Mouse (Mus musculus): Measurements from ENCODE around the gene Slc27a5. TPM values are rescaled to one million over a fixed set of nuclear protein-coding genes. Genes with fewer than 3 reads are reported as not detected.

Gene Slc27a5
- total RNA-seq, 2 experiments from 2014 or later = 0.44 TPM; not detected in 1

DNA sequence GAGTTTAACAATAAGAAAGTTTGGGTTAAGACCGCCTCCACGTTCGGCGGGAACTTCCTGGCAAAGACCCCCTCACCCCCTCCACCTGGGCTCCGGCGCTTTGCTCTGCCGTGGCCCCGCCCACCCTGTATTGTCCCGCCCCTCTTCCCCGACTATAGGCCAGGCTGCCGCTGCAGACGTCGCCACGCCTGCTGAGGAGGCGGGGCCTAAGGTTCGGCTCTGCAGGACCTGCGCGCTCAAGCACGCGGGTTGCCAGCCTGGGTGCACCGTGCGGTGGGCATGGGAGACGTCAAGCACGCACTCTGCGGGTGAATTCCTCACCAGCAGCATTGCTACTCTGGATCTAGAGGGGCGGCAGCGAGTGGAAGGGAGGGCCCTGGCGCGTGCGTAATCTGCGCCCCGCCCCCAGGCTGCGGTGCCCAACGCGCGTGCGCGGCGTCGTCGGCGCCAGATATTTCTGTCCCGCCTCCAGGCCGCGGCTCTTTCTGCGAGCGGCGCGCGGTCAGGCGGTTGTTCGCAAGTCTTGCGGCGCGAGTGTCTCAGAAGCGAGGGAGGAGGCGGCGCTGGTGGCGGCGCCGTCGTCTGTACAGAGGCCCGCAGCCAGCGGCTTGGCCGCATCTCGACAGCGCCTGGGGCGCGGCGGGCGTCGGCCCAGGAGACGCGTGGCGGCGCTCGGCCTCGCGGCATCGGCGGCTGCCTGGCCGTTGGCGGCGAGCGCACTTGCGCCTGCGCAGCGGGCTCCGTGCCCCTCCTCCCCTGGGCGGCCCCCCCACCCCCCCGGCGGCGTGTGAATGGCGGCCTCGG lies 26.1 kb upstream of the Slc27a5 start:
- no peak; the same call in 1 of the 2 replicates for TF ChIP-seq CTCF (IDR thresholded peaks at IDR 0.05)
- Histone ChIP-seq H3K4me3 (peak overlapping the region; percentile 77), H3K27ac (peak overlapping the region; percentile 99)
- DNase-seq (ENCODE audit: extremely low spot score in 1 of 2, low spot score in 2 of 2) = peak; percentile 94 to 96
- intact Hi-C loops (cut with DNase I) = loop anchor here (1.0 to 5.0 kb wide), 4 partner anchors 10 to 47 kb away; partner anchors contain the start of genes Chmp2a, Ube2m and Zfp446

DNA sequence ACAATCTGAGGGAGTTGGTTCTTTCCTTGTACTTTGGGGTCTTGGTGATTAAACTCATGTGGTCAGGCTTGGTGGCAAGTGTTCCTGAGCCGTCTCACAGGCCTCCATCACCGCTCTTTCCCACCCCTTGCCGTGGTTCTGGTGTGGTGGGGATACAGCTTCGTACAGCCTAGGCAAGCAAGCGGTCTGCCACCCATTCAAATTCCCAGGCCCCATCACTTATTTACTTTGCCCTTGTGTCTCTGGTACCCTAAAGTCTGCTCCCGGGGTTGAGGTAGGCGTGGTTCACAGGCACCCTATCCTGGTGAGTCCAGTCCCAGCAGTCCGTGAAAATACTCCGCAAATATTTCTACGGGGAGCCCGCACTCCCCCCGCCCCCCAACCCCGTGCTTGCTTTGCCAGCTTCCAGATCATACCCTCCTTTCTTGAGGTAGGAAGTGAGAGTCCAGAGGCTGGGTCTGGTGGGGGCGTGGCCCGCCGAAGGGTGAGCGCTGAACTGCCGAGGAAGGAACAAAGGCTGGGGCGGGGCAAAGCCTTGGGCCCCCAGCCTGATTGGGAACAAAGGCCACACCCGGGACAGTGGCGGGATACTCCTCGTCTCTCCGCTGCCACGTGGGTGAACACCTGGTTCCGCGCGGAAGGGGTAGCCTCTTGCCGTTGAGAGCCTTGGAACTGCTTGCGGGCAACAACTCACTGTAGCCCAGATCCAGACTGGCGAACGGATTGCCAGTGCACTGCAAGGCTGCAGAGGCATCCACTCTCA lies 25.0 kb upstream of the Slc27a5 start:
- Histone ChIP-seq H3K4me3 (peak overlapping the region; percentile 77), H3K27ac (no peak overlapping the region)
- TF ChIP-seq CTCF (IDR thresholded peaks at IDR 0.05) = no peak
- DNase-seq (ENCODE audit: extremely low spot score in 1 of 2, low spot score in 2 of 2) = peak in 1 of 2 experiments; percentile 32
- intact Hi-C loops (cut with DNase I) = loop anchor here (5.0 kb wide), 1 partner anchor 46 kb away; the partner anchor contains the start of gene Zfp446

DNA sequence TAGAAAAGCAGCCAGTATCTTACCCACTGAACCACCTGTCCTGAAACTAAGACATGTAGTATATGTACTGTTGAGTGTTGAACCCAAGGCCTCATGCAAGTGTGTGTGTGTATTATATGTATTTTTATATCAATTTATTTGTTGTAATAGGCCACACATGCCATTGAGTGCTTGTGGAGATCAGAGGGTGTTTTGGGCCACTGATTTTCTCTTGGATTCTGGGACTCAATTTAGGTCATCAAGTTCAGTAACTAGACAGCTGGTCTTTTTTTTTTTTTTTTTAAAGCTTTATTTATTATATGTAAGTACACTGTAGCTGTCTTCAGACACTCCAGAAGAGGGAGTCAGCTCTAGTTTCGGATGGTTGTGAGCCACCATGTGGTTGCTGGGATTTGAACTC lies 17.2 kb upstream of the Slc27a5 start:
- H3K4me3 ChIP-seq = no peak overlapping the region
- no peak for DNase-seq (ENCODE audit: extremely low spot score in 1 of 2, low spot score in 2 of 2)
- intact Hi-C loops (cut with DNase I) = no loop called here
- no peak for TF ChIP-seq CTCF (IDR thresholded peaks at IDR 0.05)
- no peak overlapping the region for H3K27ac ChIP-seq

DNA sequence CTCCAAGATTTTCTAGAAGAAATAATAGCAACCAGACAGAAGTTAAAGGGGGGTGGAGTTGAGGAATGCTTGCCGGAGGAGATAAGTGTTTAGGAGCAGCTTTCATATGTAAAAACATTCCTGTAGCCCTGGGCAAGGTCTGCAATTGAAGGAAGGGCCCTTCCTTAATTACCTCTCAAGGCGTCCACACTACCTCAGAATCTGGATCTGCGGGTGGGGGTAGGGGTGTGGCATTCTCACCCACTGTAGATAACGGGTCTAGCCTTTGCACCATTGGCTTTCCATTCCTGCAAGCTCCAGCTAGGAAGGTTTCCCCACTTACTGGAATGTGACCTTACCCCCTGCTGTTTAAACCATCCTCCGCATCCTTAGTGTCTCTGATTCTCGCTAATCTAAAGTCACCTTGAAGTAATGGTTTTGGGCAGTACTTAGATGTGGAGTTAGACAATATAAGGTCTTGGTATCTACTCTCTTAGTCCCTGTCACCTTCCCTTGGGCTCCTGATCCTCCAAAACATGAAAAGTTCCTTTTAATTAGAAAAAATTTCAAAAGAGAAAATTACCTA lies 16.4 kb upstream of the Slc27a5 start:
- Histone ChIP-seq H3K27ac (no peak overlapping the region), H3K4me3 (no peak overlapping the region)
- no peak for DNase-seq (ENCODE audit: extremely low spot score in 1 of 2, low spot score in 2 of 2)
- TF ChIP-seq CTCF (IDR thresholded peaks at IDR 0.05) = no peak
- intact Hi-C loops (cut with DNase I) = no loop called here

DNA sequence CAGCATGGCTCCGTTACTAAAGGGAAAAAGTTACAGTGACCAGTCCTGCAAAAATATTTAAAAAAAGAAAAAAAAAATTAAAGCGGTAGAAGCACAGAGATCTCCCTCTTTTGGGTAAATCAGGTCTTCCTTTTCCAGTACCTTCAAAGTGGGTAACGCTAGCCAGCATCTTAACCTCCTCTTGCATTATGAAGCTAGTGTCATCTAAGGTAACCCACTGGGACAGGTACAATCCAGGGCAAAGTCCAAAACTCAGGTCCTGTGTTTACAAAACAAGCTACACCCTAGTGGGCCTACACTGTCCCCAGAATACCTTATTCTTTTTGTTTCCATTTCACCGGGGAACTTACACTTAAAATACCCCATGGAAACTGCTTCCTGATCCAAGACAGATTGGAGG lies 15.7 kb upstream of the Slc27a5 start:
- no peak for TF ChIP-seq CTCF (IDR thresholded peaks at IDR 0.05)
- intact Hi-C loops (cut with DNase I) = no loop called here
- no peak for DNase-seq (ENCODE audit: extremely low spot score in 1 of 2, low spot score in 2 of 2)
- no peak overlapping the region for H3K27ac ChIP-seq
- H3K4me3 ChIP-seq = no peak overlapping the region

DNA sequence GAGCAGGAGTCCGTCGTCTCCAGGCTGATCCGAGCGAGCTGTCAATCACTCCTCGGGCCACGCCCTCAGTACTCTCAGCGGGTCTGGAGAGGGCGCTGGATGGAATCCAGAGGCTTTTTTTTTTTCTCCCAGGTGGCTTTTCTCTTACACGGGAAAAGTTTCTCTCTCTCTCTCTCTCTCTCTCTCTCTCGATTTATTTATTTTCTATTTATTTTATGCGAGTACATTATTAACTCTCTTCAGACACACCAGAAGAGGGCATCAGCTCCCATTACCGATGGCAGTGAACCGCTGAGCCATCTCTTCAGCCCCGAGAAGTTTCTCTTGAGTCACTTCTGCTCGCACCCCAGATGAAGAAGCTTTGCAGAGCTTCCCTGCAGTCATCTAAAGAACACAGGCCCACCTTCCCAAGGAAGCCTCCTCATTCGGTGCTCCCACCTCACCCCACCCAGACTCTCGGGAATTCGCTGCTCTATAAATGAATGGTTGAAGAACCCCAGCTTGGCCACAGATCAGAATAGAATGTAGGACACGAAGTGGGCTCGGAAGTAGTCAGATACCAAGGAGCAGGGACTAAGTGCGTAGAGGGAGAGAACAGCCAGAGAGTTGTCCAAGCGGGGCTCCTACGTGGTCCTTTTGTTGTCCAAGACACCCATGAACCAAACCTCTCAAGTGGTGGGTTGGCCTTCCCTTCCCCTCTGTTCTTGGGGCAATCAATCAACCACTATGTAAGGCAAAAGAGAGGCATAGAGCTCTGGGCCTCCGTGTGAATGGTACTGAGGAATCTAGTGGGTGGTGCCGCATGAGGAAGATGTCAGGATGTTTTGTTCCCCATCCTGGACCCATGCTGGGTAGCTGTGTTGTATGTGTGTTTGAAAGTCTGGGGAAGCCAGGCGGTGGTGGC lies 12.3 kb upstream of the Slc27a5 start, which contains the start of gene Zbtb45:
Zbtb45 (minus strand) TSS at position 30 of the 904 bp plus-strand sequence.
- peak within 1 kb of the TSS; percentile 99 for H3K27ac ChIP-seq
- intact Hi-C loops (cut with DNase I) = no loop called here
- no peak for DNase-seq (ENCODE audit: extremely low spot score in 1 of 2, low spot score in 2 of 2)
- TF ChIP-seq CTCF (IDR thresholded peaks at IDR 0.05) = no peak
- H3K4me3 ChIP-seq = peak within 1 kb of the TSS; percentile 83

DNA sequence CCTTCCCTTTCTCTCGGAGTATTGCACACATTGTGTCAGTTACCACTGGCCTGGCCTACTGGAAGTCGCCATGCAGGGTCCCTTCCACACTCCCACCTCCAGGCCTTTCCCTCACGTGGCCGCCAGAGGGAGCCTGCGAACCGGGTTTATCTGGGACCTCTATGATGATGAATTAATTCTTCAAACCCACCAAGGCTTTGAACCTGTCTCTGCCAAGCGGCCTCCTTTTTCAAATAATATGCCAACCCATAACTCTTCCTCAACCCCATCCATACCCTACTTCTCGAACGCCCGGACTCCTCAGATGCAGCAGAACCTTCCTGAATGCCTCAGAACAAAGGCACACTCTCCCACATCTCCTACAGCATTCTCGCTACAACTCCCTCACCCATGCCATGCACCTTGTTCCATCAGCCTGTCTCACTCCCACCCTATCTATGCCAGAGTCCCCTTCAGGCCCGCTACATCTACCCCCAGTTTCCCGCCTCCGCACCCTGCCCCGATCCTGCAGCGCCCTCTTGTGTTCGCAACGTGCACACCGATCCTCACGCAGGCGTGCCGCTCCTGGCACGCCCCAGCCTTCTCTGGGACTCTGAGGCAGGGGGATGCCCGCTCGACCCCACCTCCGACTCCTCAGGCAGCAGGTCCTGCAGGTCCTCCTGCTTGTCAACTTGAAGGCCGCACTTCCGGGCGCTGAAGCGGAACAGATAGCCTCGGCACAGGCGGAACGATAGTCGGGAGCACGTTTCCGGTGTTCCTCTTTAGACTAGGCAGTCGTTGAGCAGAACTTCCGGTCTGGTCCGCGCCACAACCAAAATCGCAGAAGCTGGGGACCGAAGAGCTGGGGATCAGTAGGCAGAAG lies 11.4 kb upstream of the Slc27a5 start:
- peak; percentile 68 for TF ChIP-seq CTCF (IDR thresholded peaks at IDR 0.05)
- DNase-seq (ENCODE audit: extremely low spot score in 1 of 2, low spot score in 2 of 2) = peak; percentile 89 to 90
- H3K27ac ChIP-seq = peak overlapping the region; percentile 99
- H3K4me3 ChIP-seq = peak overlapping the region; percentile 83
- intact Hi-C loops (cut with DNase I) = loop anchor here (2.0 to 5.0 kb wide), 4 partner anchors 15 to 87 kb away; partner anchors contain the start of genes Mzf1 and Rps5

DNA sequence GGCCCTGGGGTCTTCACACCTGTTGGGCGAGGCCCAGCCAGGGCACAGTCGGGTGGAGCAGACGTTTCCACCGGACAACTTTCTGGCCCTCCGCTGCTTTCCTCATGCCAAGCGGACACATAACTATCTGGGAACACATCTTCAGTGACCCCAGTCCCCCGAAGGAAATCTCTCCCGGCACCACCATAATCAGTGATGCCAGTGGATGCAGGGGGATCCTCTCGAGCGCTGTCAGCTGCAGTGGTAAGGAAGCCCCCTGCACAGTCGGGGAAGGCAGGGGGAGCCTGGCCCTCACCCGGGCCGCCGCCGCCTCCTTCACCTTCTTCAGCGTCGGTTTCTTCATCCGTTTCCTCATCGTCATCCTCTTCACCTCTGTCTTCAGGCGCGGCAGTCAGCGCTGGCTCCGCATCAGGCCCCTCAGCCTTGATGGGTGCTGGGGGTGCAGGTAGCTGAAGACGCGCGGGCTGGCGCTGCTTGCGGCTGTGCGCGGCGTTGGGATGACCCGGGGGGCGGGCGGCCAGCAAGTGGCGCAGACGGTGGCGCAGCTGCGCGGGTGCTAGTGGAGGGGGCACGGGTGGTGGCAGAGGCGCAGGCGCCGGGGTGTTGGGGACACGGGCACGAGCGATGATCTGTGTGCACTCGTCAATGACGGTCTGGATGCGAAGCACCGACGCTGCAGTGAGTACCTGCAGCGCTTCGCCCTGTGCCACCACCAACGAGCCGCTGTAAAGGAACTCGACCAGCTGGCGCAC lies 9.5 kb upstream of the Slc27a5 start:
- H3K27ac ChIP-seq = no peak overlapping the region
- intact Hi-C loops (cut with DNase I) = loop anchor here (2.0 to 5.0 kb wide), 4 partner anchors 17 to 85 kb away; partner anchors contain the start of genes Mzf1 and Rps5
- no peak overlapping the region for H3K4me3 ChIP-seq
- DNase-seq (ENCODE audit: extremely low spot score in 1 of 2, low spot score in 2 of 2) = peak in 1 of 2 experiments; percentile 30
- no peak for TF ChIP-seq CTCF (IDR thresholded peaks at IDR 0.05)

DNA sequence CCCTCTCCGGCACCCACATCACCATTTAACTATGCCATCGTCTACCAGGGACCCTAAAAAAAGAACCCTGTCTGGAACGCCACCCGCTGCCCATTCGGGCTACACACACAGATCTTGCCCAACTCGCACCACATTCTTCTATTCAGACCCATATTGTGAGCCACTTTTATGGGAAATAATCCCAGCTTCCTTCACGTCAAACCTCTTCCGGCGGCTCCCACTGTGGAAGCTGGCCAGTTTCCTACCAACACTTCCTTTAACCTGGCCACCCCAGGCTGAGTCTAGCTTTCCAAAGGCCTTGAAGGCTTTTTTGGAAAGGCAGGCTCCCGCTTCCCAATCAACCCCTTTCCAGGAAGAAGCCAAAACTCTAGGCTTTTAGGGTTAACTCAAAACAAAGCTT lies 8.5 kb upstream of the Slc27a5 start:
- no peak for DNase-seq (ENCODE audit: extremely low spot score in 1 of 2, low spot score in 2 of 2)
- no peak for TF ChIP-seq CTCF (IDR thresholded peaks at IDR 0.05)
- intact Hi-C loops (cut with DNase I) = loop anchor here (5.0 kb wide), 1 partner anchor 84 kb away; the partner anchor contains the start of gene Rps5
- Histone ChIP-seq H3K4me3 (no peak overlapping the region), H3K27ac (no peak overlapping the region)
